ENCODE assay signal across 7 mouse cellular contexts in the genomic region with DNA sequence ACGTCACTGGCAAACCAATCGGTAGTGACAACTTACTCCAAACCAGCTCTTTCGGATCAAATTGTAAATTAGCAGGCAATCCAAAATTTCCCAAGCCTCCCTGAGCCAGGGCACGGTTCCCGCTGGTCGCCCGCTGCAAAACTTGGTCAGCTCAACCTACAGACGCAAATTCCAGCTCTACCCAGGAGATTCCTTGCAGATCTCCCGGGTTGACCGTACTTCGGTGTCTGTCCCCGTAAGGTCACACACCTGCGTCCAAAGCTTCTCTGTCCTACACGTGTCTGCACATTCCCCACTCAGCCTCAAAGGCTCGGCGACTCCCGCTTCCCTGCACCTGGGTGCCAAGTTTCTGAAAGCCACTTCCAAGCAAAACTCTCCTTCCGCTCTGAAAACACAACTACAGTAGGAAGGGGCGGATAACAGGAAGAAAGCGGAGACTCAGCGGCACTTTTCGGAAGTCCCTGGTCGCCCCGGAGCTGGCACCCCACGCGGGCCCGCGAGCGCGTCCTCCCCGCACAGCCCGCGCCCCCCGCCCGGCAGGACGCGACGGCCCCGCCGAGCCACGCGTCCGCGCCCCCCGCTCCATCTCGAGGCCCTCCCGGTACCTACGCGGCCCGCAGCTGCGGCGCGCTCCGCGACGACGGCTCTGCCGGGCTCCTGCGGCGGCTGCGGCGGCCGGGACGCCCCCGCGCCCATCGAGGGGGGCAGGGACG. TPM values are rescaled to one million over a fixed set of nuclear protein-coding genes. Genes with fewer than 3 reads are reported as not detected.
DNase-seq lines count a peak whose midpoint lies in the region; ATAC-seq and TF ChIP-seq lines count a peak whose summit lies in the region.

No protein-coding gene starts in this region.

- no peak for TF ChIP-seq CTCF in small intestine, adult 2 months (IDR thresholded peaks at IDR 0.05; ENCODE audit: extremely low read depth, insufficient read length, insufficient replicate concordance, low read depth, low read length)

- peak; percentile 68 for ATAC-seq in inflammation-experienced regulatory T-cells, adult 6 months

- H3K27me3 ChIP-seq in limb, embryonic 10.5 days (ENCODE audit: low read depth, poor library complexity, severe bottlenecking): 0 out of 2 replicates have a peak, but pooled peaks cover 4% of the 10 kb centered on the region
- H3K27me3 ChIP-seq in midbrain, embryonic 10.5 days (ENCODE audit: low read depth, poor library complexity, severe bottlenecking): peaks cover 44% of the 10 kb centered on the region
- H3K27me3 ChIP-seq in small intestine, adult 2 months (ENCODE audit: control insufficient read depth, insufficient read depth, low read length): no peaks in the 10 kb centered on the region

- no peaks in the 10 kb centered on the region for H3K9me3 ChIP-seq in limb, embryonic 10.5 days (replicated peaks)
- no peaks in the 10 kb centered on the region for H3K9me3 ChIP-seq in midbrain, embryonic 10.5 days (replicated peaks)

- no peak for TF ChIP-seq POLR2A in small intestine, adult 2 months (IDR thresholded peaks at IDR 0.05; ENCODE audit: low read depth, low read length)

- peak; percentile 67 for DNase-seq in ZHBTc4 (ENCODE audit: low read depth, low spot score)
- peak; percentile 71 to 78 for DNase-seq in cerebellum, postnatal 25 days
- peak; percentile 32 for DNase-seq in gastrocnemius, postnatal 25 days
- DNase-seq in limb, embryonic 10.5 days (ENCODE audit: low spot score): peak; percentile 67
- DNase-seq in midbrain, embryonic 10.5 days (ENCODE audit: low spot score): peak; percentile 59

- H3K27ac ChIP-seq in limb, embryonic 10.5 days: peak overlapping the region; percentile 92
- H3K27ac ChIP-seq in midbrain, embryonic 10.5 days (replicated peaks): peak overlapping the region; percentile 84
- H3K27ac ChIP-seq in small intestine, adult 2 months (ENCODE audit: insufficient read depth, low read depth, low read length): peak overlapping the region; percentile 61

- peaks cover 9% of the 10 kb centered on the region for H3K4me1 ChIP-seq in limb, embryonic 10.5 days
- H3K4me1 ChIP-seq in midbrain, embryonic 10.5 days: peaks cover 3% of the 10 kb centered on the region; the same call in 1 of the 2 replicates
- H3K4me1 ChIP-seq in small intestine, adult 2 months (ENCODE audit: control insufficient read depth, insufficient read depth, insufficient read length, low read length): peaks cover 2% of the 10 kb centered on the region; the same call in 1 of the 2 replicates

- H3K36me3 ChIP-seq in limb, embryonic 10.5 days: no peaks in the 10 kb centered on the region
- H3K36me3 ChIP-seq in midbrain, embryonic 10.5 days: no peaks in the 10 kb centered on the region
- H3K36me3 ChIP-seq in small intestine, adult 2 months (ENCODE audit: control insufficient read depth, insufficient read depth, low read length): no peaks in the 10 kb centered on the region

- under 1% methylated on average over 67 of the region's 68 CpGs for WGBS in limb, embryonic 10.5 days
- WGBS in midbrain, embryonic 10.5 days: 2% methylated on average over 68 of the region's 68 CpGs
- WGBS in small intestine, adult 2 months: under 1% methylated on average over 68 of the region's 68 CpGs

- peak overlapping the region; percentile 81 for H3K4me3 ChIP-seq in limb, embryonic 10.5 days
- peak overlapping the region; percentile 80 for H3K4me3 ChIP-seq in midbrain, embryonic 10.5 days
- H3K4me3 ChIP-seq in small intestine, adult 2 months (ENCODE audit: low read depth, low read length): peak overlapping the region; percentile 93

RNA-seq across cellular contexts. Expression of a gene that starts 0.7 kb away (rescaled TPM):
- 1 to 10 TPM; 9.4 to 10.0 TPM for total RNA-seq in gastrocnemius, postnatal 25 days (2021)
- polyA plus RNA-seq in inflammation-experienced regulatory T-cells, adult 6 months (2017; shearing (Covaris generic)): 10 to 100 TPM; 24.5 to 38.8 (median 26.0) TPM
- 6.1 and 6.7 TPM in 2 replicates for polyA plus RNA-seq in limb, embryonic 10.5 days (2016; fragmentation: Nextera tagmentation; extraction: Ambion mirVana)
- polyA plus RNA-seq in midbrain, embryonic 10.5 days (2016; fragmentation: Nextera tagmentation; extraction: Ambion mirVana): 2.4 and 2.7 TPM in 2 replicates
- polyA plus RNA-seq in small intestine, adult 2 months (2012; rRNA removed): 2.8 and 6.5 TPM in 2 replicates

Comparison
In these comparisons a context has a peak if more than half of its experiments do, and no peak if none do; other contexts are left out.
1. Peak in every context shown above with its lines: DNase-seq, ATAC-seq, H3K4me3 ChIP-seq and H3K27ac ChIP-seq.